Mouse (Mus musculus): ENCODE results near the gene Gm10663. TPM values are rescaled to one million over a fixed set of nuclear protein-coding genes. Genes with fewer than 3 reads are reported as not detected.
A peak's percentile ranks its signal among the peaks of the same experiment; 100 is the strongest.

The Gm10663 gene
- not detected in 2 replicates for polyA plus RNA-seq (2012; rRNA removed)

GRCm38 (mm10) chr8:65074733-65075132 is at the start of gene Gm10663:
Gene Gm10663, plus strand, starts transcription at chr8:65075033.
- no peak for TF ChIP-seq CTCF (IDR thresholded peaks at IDR 0.05; ENCODE audit: borderline replicate concordance, extremely low read depth, insufficient read depth, insufficient read length)
- no peak for TF ChIP-seq POLR2A (IDR thresholded peaks at IDR 0.05; ENCODE audit: borderline replicate concordance, extremely low read depth, insufficient read depth, insufficient read length, poor library complexity, severe bottlenecking)
- DNase-seq (ENCODE audit: low read depth), result no peak

DNA sequence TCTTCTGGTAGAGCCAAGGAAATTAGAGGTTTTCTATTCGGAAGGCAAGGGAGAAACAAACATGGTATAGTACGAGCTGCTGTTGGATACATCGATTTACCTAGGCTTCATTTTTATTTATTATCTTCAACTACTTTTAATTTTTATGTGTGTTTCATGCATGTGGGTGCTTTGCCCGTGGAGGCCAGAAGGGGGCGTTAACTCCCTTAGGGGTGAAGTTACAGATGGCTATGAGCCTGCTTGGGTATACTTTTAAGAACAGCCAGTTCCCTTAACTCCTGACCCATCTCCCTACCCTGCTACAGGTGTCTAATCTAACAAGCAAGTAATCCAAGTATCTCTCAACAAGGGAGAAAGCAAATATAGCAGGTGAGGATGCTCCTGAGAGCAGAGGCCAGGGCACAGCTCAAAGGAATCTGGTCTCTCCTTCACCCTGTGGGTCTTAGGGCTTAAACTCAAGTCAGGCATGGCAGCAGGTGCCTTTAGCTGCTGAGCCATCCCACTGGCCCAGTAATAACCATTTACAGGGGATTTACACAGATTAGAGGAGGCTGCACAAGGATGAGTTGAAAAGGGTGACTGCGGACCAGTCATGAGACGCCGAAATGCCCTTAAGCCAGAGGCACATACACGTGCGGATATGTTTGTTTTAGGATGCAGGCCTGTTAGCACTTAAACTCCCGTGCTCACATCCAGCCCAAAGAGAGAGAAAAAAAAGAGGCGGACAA is 45.7 kb upstream of the Gm10663 start:
- TF ChIP-seq POLR2A (IDR thresholded peaks at IDR 0.05; ENCODE audit: borderline replicate concordance, extremely low read depth, insufficient read depth, insufficient read length, poor library complexity, severe bottlenecking) (no peak), CTCF (IDR thresholded peaks at IDR 0.05; ENCODE audit: borderline replicate concordance, extremely low read depth, insufficient read depth, insufficient read length) (peak; percentile 15; the same call in 1 of the 2 replicates)
- DNase-seq (ENCODE audit: low read depth), result no peak

DNA sequence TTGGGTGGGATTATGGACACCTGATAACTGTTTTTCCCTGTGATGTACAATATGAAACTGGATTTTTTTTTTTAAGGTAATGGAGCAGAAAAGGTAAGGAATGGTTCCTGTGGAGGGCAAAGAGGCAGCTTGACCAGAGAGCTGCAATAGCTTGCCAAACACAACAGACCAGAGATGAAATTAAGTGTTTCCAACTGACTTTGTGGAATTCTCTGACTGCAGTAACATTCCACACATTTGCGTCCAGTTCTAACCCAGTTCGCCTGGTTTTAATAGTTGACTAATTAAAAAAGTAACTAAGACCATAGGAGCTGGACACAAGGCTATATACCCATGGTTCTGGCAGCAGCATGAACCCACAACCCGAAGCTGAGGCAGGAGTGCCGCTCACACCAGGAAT is 45.1 kb upstream of the Gm10663 start:
- TF ChIP-seq POLR2A (IDR thresholded peaks at IDR 0.05; ENCODE audit: borderline replicate concordance, extremely low read depth, insufficient read depth, insufficient read length, poor library complexity, severe bottlenecking), result no peak
- DNase-seq (ENCODE audit: low read depth), result no peak

DNA sequence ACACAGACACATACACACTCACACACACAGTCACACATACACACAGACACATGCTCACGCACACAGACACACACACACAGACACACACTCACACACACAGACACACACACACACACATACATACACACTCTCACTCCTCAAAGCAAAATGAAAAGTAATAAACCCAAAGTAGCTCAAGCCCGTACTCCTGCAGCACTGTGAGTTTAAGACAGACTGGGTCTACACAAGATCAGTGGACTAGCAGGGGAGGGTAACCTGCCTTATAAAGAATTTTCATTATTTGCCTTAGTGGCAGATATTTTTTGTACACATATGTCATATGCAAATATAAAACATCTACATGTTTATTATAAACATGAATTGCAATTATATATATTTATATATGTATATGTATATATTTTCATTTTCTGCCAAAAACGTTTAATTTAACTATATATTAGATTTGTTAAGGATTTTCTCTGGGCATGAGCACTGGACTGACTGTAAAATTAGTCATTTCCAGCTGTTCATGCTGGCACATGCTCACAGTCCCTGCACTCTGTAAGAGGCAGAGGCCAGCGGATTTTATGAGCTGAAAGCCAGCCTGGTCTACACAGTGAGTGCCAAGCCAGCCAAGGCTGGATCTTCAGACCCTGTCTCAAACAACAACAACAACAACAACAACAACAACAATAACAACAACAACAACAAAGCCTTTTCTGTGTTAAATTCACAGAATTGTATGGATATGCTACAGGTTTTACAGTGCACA is 43.9 kb upstream of the Gm10663 start:
- DNase-seq (ENCODE audit: low read depth), result no peak
- no peak for TF ChIP-seq CTCF (IDR thresholded peaks at IDR 0.05; ENCODE audit: borderline replicate concordance, extremely low read depth, insufficient read depth, insufficient read length)

DNA sequence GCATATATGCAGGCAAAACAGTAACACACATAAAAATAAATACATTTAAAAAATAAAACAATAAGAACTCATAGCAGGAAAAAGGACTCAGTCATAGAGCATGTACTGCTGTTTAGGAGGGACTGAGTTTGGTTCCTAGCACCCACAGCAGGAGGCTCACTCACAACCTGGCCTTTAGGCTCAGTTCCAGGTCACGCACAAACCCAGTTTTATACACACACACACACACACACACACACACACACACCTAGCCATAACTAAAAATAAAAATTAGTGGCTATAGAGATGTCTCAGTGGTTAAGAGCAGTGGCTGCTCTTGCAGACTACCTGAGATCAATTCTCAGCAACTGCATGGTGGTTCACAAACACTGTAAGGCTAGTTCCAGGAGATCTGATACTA is 42.7 kb upstream of the Gm10663 start:
- TF ChIP-seq POLR2A (IDR thresholded peaks at IDR 0.05; ENCODE audit: borderline replicate concordance, extremely low read depth, insufficient read depth, insufficient read length, poor library complexity, severe bottlenecking) (no peak), CTCF (IDR thresholded peaks at IDR 0.05; ENCODE audit: borderline replicate concordance, extremely low read depth, insufficient read depth, insufficient read length) (no peak)
- DNase-seq (ENCODE audit: low read depth), result no peak

GRCm38 (mm10) chr8:65033056-65033455 is 41.8 kb upstream of the Gm10663 start:
- no peak for TF ChIP-seq CTCF (IDR thresholded peaks at IDR 0.05; ENCODE audit: borderline replicate concordance, extremely low read depth, insufficient read depth, insufficient read length)
- TF ChIP-seq POLR2A (IDR thresholded peaks at IDR 0.05; ENCODE audit: borderline replicate concordance, extremely low read depth, insufficient read depth, insufficient read length, poor library complexity, severe bottlenecking), result no peak

GRCm38 (mm10) chr8:65034136-65034535 is 40.7 kb upstream of the Gm10663 start:
- no peak for DNase-seq (ENCODE audit: low read depth)
- no peak for TF ChIP-seq POLR2A (IDR thresholded peaks at IDR 0.05; ENCODE audit: borderline replicate concordance, extremely low read depth, insufficient read depth, insufficient read length, poor library complexity, severe bottlenecking)
- no peak for TF ChIP-seq CTCF (IDR thresholded peaks at IDR 0.05; ENCODE audit: borderline replicate concordance, extremely low read depth, insufficient read depth, insufficient read length)

More at GRCm38 (mm10) chr8:65033056-65033455, 41.8 kb upstream of the Gm10663 start:
- DNase-seq (ENCODE audit: low read depth), result no peak

GRCm38 (mm10) chr8:65037117-65037533 is 37.7 kb upstream of the Gm10663 start, which contains the start of gene Apela:
Gene Apela, minus strand, starts transcription at chr8:65037336.
- peak; percentile 74 for DNase-seq (ENCODE audit: low read depth)
- TF ChIP-seq CTCF (IDR thresholded peaks at IDR 0.05; ENCODE audit: borderline replicate concordance, extremely low read depth, insufficient read depth, insufficient read length) (no peak), POLR2A (IDR thresholded peaks at IDR 0.05; ENCODE audit: borderline replicate concordance, extremely low read depth, insufficient read depth, insufficient read length, poor library complexity, severe bottlenecking) (no peak)

DNA sequence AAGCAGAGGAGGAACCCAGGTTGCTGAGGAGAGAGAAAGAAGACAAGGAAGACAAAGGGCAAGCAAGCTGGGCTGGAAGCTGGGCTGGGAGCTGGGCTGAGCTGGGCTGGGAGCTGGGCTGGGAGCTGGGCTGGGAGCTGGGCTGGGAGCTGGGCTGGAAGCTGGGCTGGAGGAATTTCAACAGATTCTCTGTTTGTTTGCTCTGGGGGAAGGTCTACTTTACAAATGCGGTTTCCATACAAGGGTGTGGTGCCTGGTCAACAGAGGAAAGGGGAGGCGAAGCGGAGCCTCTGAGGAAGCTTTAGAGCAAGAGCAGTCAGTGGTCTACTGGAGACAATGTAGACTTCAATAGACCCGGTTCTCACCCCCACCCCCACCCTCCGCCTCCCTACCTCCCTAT is 28.3 kb upstream of the Gm10663 start:
- TF ChIP-seq POLR2A (IDR thresholded peaks at IDR 0.05; ENCODE audit: borderline replicate concordance, extremely low read depth, insufficient read depth, insufficient read length, poor library complexity, severe bottlenecking) (no peak), CTCF (IDR thresholded peaks at IDR 0.05; ENCODE audit: borderline replicate concordance, extremely low read depth, insufficient read depth, insufficient read length) (no peak)
- no peak for DNase-seq (ENCODE audit: low read depth)

DNA sequence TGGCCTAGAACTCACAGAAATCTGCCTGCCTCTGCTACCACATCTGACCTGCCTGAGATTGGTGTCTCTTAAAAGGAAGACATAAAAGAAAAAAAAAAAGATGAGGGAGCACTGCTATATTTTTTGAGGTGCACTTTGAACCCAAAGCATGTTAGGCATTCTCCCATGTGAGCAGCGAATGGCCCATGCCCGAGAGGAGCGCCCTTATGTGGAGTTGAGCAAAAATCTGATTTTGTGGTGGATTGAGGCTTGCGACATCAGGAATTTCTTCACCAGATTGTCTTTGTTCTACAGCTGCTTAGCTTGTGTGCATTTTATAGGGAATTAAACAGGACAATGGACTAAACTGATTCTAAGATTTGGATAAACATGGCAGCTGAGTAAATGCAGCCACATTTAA is 27.6 kb upstream of the Gm10663 start:
- TF ChIP-seq POLR2A (IDR thresholded peaks at IDR 0.05; ENCODE audit: borderline replicate concordance, extremely low read depth, insufficient read depth, insufficient read length, poor library complexity, severe bottlenecking), result no peak
- TF ChIP-seq CTCF (IDR thresholded peaks at IDR 0.05; ENCODE audit: borderline replicate concordance, extremely low read depth, insufficient read depth, insufficient read length), result no peak
- no peak for DNase-seq (ENCODE audit: low read depth)

DNA sequence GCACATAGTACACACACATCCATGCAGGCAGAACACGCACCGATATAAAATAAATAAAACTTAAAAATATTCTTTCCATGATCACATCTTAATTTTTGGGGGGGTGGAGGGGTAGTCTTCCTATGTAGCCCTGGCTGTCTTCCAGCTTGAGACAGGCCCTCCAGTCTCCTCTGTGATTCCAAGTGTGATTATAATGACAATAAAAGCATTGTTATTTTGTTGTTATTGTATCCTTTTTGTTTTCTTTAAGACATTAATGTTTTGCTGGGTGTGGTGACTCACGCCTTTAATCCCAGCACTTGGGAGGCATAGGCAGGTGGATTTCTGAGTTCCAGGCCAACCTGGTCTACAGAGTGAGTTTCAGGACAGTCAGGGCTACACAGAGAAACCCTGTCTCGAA is 27.0 kb upstream of the Gm10663 start:
- no peak for DNase-seq (ENCODE audit: low read depth)
- TF ChIP-seq POLR2A (IDR thresholded peaks at IDR 0.05; ENCODE audit: borderline replicate concordance, extremely low read depth, insufficient read depth, insufficient read length, poor library complexity, severe bottlenecking) (no peak), CTCF (IDR thresholded peaks at IDR 0.05; ENCODE audit: borderline replicate concordance, extremely low read depth, insufficient read depth, insufficient read length) (no peak)

DNA sequence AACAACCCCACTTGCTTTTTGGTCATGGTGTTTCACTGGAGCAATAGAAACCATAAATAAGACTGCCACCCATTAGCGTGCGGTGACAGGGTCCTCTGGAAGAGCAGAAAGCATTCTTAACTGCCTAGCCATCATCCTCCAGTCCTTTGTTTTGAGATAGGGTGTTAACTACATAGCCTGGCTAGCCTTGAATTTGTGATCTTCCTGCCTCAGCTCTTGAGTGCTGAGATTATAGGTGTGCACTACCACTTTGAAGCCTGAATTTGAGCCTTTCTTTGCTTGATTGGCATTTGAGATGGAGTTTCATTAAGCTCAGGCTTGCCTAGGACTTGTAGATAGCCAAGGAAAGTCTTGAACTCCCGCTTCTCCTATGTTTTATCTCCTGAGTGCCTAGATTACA is 21.3 kb upstream of the Gm10663 start:
- TF ChIP-seq POLR2A (IDR thresholded peaks at IDR 0.05; ENCODE audit: borderline replicate concordance, extremely low read depth, insufficient read depth, insufficient read length, poor library complexity, severe bottlenecking) (no peak), CTCF (IDR thresholded peaks at IDR 0.05; ENCODE audit: borderline replicate concordance, extremely low read depth, insufficient read depth, insufficient read length) (no peak)
- no peak for DNase-seq (ENCODE audit: low read depth)

Measured in brain, embryonic 14.5 days (tissue).